Mouse (Mus musculus): ENCODE data around the gene Itih2. TPM values are rescaled to one million over a fixed set of nuclear protein-coding genes. Genes with fewer than 3 reads are reported as not detected.

Itih2 gene
- polyA plus RNA-seq, 1 experiment from 2014 or later, result 0.20 TPM

- Histone ChIP-seq H3K36me3 (ENCODE audit: control insufficient read depth, insufficient read depth, low read length) (no peaks in the 10 kb centered on the region), H3K9ac (ENCODE audit: low read length) (peak within 1 kb of the TSS; percentile 60), H3K4me3 (ENCODE audit: control insufficient read depth in 1 of 2, insufficient read depth in 1 of 2, low read depth in 1 of 2, low read length in 2 of 2) (peak within 1 kb of the TSS; percentile 50 to 54), H3K4me1 (ENCODE audit: control insufficient read depth in 2 of 2, insufficient read depth in 2 of 2, low read length in 2 of 2) (peaks cover 0 to 9% of the 10 kb centered on the region in 2 experiments; a peak in 2 of 4 replicates), H3K27ac (replicated peaks in 1 of 2; ENCODE audit: control insufficient read depth in 1 of 2, insufficient read depth in 1 of 2, low read depth in 2 of 2, low read length in 2 of 2) (no peak within 1 kb of the TSS), H3K27me3 (ENCODE audit: control insufficient read depth, insufficient read depth, low read length) (no peaks in the 10 kb centered on the region), H3K4me2 (ENCODE audit: low read length) (peak within 1 kb of the TSS; percentile 97), H3K9me3 (ENCODE audit: control insufficient read depth, low read length) (no peaks in the 10 kb centered on the region)
- 0 out of 2 replicates have a peak, but pooled peaks have one; percentile 35 for ATAC-seq (ENCODE audit: insufficient number of reproducible peaks, insufficient read depth, low FRiP score, low read depth)
- 5% methylated on average over 27 of the region's 27 CpGs for WGBS
Observed at GRCm38 (mm10) chr2:10153201-10154075, 22.2 kb upstream of the Itih2 start, which contains the start of gene Itih5. Gene Itih5 (plus strand): TSS chr2:10153571.

GRCm38 (mm10) chr2:10152590-10152989 is 21.4 kb upstream of the Itih2 start:
- ATAC-seq (ENCODE audit: insufficient number of reproducible peaks, insufficient read depth, low FRiP score, low read depth), result no peak
- no peaks in the 10 kb centered on the region for H3K9me3 ChIP-seq (ENCODE audit: control insufficient read depth, low read length)
- WGBS, result 75% methylated on average over 5 of the region's 5 CpGs

GRCm38 (mm10) chr2:10147176-10147575 is 16.0 kb upstream of the Itih2 start:
- Histone ChIP-seq H3K36me3 (ENCODE audit: control insufficient read depth, insufficient read depth, low read length) (no peaks in the 10 kb centered on the region), H3K27me3 (ENCODE audit: control insufficient read depth, insufficient read depth, low read length) (no peaks in the 10 kb centered on the region), H3K9me3 (ENCODE audit: control insufficient read depth, low read length) (no peaks in the 10 kb centered on the region), H3K9ac (ENCODE audit: low read length) (no peak overlapping the region), H3K4me3 (ENCODE audit: control insufficient read depth in 1 of 2, insufficient read depth in 1 of 2, low read depth in 1 of 2, low read length in 2 of 2) (no peak overlapping the region), H3K4me2 (ENCODE audit: low read length) (no peak overlapping the region), H3K4me1 (ENCODE audit: control insufficient read depth in 2 of 2, insufficient read depth in 2 of 2, low read length in 2 of 2) (no peaks in the 10 kb centered on the region), H3K27ac (replicated peaks in 1 of 2; ENCODE audit: control insufficient read depth in 1 of 2, insufficient read depth in 1 of 2, low read depth in 2 of 2, low read length in 2 of 2) (no peak overlapping the region)
- ATAC-seq (ENCODE audit: insufficient number of reproducible peaks, insufficient read depth, low FRiP score, low read depth), result no peak
- WGBS, result 57% methylated on average over 8 of the region's 8 CpGs

More at GRCm38 (mm10) chr2:10152590-10152989, 21.4 kb upstream of the Itih2 start:
- no peak overlapping the region for H3K9ac ChIP-seq (ENCODE audit: low read length)
- H3K36me3 ChIP-seq (ENCODE audit: control insufficient read depth, insufficient read depth, low read length), result no peaks in the 10 kb centered on the region
- no peaks in the 10 kb centered on the region for H3K27me3 ChIP-seq (ENCODE audit: control insufficient read depth, insufficient read depth, low read length)
- no peak overlapping the region for H3K4me3 ChIP-seq (ENCODE audit: control insufficient read depth in 1 of 2, insufficient read depth in 1 of 2, low read depth in 1 of 2, low read length in 2 of 2)
- H3K4me2 ChIP-seq (ENCODE audit: low read length), result no peak overlapping the region
- no peak overlapping the region for H3K27ac ChIP-seq (replicated peaks in 1 of 2; ENCODE audit: control insufficient read depth in 1 of 2, insufficient read depth in 1 of 2, low read depth in 2 of 2, low read length in 2 of 2)
- H3K4me1 ChIP-seq (ENCODE audit: control insufficient read depth in 2 of 2, insufficient read depth in 2 of 2, low read length in 2 of 2), result peaks cover 0 to 9% of the 10 kb centered on the region in 2 experiments; a peak in 2 of 4 replicates

- Histone ChIP-seq H3K9me3 (ENCODE audit: control insufficient read depth, low read length) (no peaks in the 10 kb centered on the region), H3K9ac (ENCODE audit: low read length) (no peak overlapping the region), H3K4me3 (ENCODE audit: control insufficient read depth in 1 of 2, insufficient read depth in 1 of 2, low read depth in 1 of 2, low read length in 2 of 2) (no peak overlapping the region), H3K4me1 (ENCODE audit: control insufficient read depth in 2 of 2, insufficient read depth in 2 of 2, low read length in 2 of 2) (no peaks in the 10 kb centered on the region), H3K27me3 (ENCODE audit: control insufficient read depth, insufficient read depth, low read length) (no peaks in the 10 kb centered on the region), H3K27ac (replicated peaks in 1 of 2; ENCODE audit: control insufficient read depth in 1 of 2, insufficient read depth in 1 of 2, low read depth in 2 of 2, low read length in 2 of 2) (no peak overlapping the region), H3K36me3 (ENCODE audit: control insufficient read depth, insufficient read depth, low read length) (no peaks in the 10 kb centered on the region), H3K4me2 (ENCODE audit: low read length) (no peak overlapping the region)
- ATAC-seq (ENCODE audit: insufficient number of reproducible peaks, insufficient read depth, low FRiP score, low read depth), result no peak
- 74% methylated on average over 6 of the region's 6 CpGs for WGBS
Observed at GRCm38 (mm10) chr2:10145514-10145913, 14.3 kb upstream of the Itih2 start.

- Histone ChIP-seq H3K4me2 (ENCODE audit: low read length) (no peak overlapping the region), H3K4me3 (ENCODE audit: control insufficient read depth in 1 of 2, insufficient read depth in 1 of 2, low read depth in 1 of 2, low read length in 2 of 2) (no peak overlapping the region), H3K9ac (ENCODE audit: low read length) (no peak overlapping the region), H3K9me3 (ENCODE audit: control insufficient read depth, low read length) (no peaks in the 10 kb centered on the region), H3K27ac (replicated peaks in 1 of 2; ENCODE audit: control insufficient read depth in 1 of 2, insufficient read depth in 1 of 2, low read depth in 2 of 2, low read length in 2 of 2) (no peak overlapping the region), H3K27me3 (ENCODE audit: control insufficient read depth, insufficient read depth, low read length) (no peaks in the 10 kb centered on the region), H3K36me3 (ENCODE audit: control insufficient read depth, insufficient read depth, low read length) (no peaks in the 10 kb centered on the region), H3K4me1 (ENCODE audit: control insufficient read depth in 2 of 2, insufficient read depth in 2 of 2, low read length in 2 of 2) (no peaks in the 10 kb centered on the region)
- ATAC-seq (ENCODE audit: insufficient number of reproducible peaks, insufficient read depth, low FRiP score, low read depth), result no peak
- WGBS, result 37% methylated on average over 8 of the region's 8 CpGs
Observed at GRCm38 (mm10) chr2:10142472-10143454, 11.6 kb upstream of the Itih2 start.

- Histone ChIP-seq H3K4me3 (ENCODE audit: control insufficient read depth in 1 of 2, insufficient read depth in 1 of 2, low read depth in 1 of 2, low read length in 2 of 2) (no peak overlapping the region), H3K9ac (ENCODE audit: low read length) (no peak overlapping the region), H3K9me3 (ENCODE audit: control insufficient read depth, low read length) (no peaks in the 10 kb centered on the region), H3K36me3 (ENCODE audit: control insufficient read depth, insufficient read depth, low read length) (no peaks in the 10 kb centered on the region), H3K4me2 (ENCODE audit: low read length) (no peak overlapping the region), H3K4me1 (ENCODE audit: control insufficient read depth in 2 of 2, insufficient read depth in 2 of 2, low read length in 2 of 2) (no peaks in the 10 kb centered on the region), H3K27me3 (ENCODE audit: control insufficient read depth, insufficient read depth, low read length) (no peaks in the 10 kb centered on the region), H3K27ac (replicated peaks in 1 of 2; ENCODE audit: control insufficient read depth in 1 of 2, insufficient read depth in 1 of 2, low read depth in 2 of 2, low read length in 2 of 2) (no peak overlapping the region)
- WGBS, result 73% methylated on average over 5 of the region's 5 CpGs
- no peak for ATAC-seq (ENCODE audit: insufficient number of reproducible peaks, insufficient read depth, low FRiP score, low read depth)
Observed at GRCm38 (mm10) chr2:10140456-10140855, 9.3 kb upstream of the Itih2 start.

- Histone ChIP-seq H3K4me3 (ENCODE audit: control insufficient read depth in 1 of 2, insufficient read depth in 1 of 2, low read depth in 1 of 2, low read length in 2 of 2) (no peak overlapping the region), H3K9ac (ENCODE audit: low read length) (no peak overlapping the region), H3K9me3 (ENCODE audit: control insufficient read depth, low read length) (no peaks in the 10 kb centered on the region), H3K4me1 (ENCODE audit: control insufficient read depth in 2 of 2, insufficient read depth in 2 of 2, low read length in 2 of 2) (no peaks in the 10 kb centered on the region), H3K27ac (replicated peaks in 1 of 2; ENCODE audit: control insufficient read depth in 1 of 2, insufficient read depth in 1 of 2, low read depth in 2 of 2, low read length in 2 of 2) (no peak overlapping the region), H3K27me3 (ENCODE audit: control insufficient read depth, insufficient read depth, low read length) (no peaks in the 10 kb centered on the region), H3K4me2 (ENCODE audit: low read length) (no peak overlapping the region), H3K36me3 (ENCODE audit: control insufficient read depth, insufficient read depth, low read length) (no peaks in the 10 kb centered on the region)
- 67% methylated on average over 2 of the region's 2 CpGs for WGBS
- no peak for ATAC-seq (ENCODE audit: insufficient number of reproducible peaks, insufficient read depth, low FRiP score, low read depth)
Observed at GRCm38 (mm10) chr2:10137320-10137719, 6.1 kb upstream of the Itih2 start.

Measured in heart, embryonic 14.5 days (tissue).